Mouse (Mus musculus) myocyte (in vitro differentiated cells): Measurements from ENCODE around the gene Ccdc87.

Experiments
- CEBPB ChIP-seq: IDR thresholded peaks from 2 replicates; pipeline ENCODE4 v1.6.1; 2011; ENCODE audit warnings: mild to moderate bottlenecking, moderate library complexity; ENCODE audit not compliant: poor library complexity, insufficient read depth, severe bottlenecking
- E2F4 ChIP-seq: IDR thresholded peaks from one replicate; pipeline ENCODE4 v1.6.1; 2011; ENCODE audit warnings: mild to moderate bottlenecking, control low read depth, moderate library complexity; ENCODE audit not compliant: insufficient read depth
- MAX ChIP-seq: IDR thresholded peaks from one replicate; pipeline ENCODE4 v1.6.1; 2011; ENCODE audit warnings: low read depth, mild to moderate bottlenecking, control low read depth
- MYOD1 ChIP-seq, 3 experiments: IDR thresholded peaks; one replicate each; pipeline ENCODE4 v1.6.1; 2011; ENCODE audit warnings: control low read depth in 2 of 3, low read depth in 2 of 3, mild to moderate bottlenecking in 2 of 3, moderate library complexity in 1 of 3; ENCODE audit not compliant: insufficient read length in 2 of 3, control insufficient read depth in 1 of 3
- POLR2A ChIP-seq: IDR thresholded peaks from one replicate; pipeline ENCODE4 v1.6.1; 2011; ENCODE audit warnings: low read depth, mild to moderate bottlenecking, control low read depth, moderate library complexity; ENCODE audit not compliant: insufficient read length
- POLR2AphosphoS2 ChIP-seq: IDR thresholded peaks from one replicate; pipeline ENCODE4 v1.6.1; 2011; ENCODE audit warnings: low read depth, control low read depth; ENCODE audit not compliant: insufficient read length
- TCF12 ChIP-seq: IDR thresholded peaks from one replicate; pipeline ENCODE4 v1.6.1; 2011; ENCODE audit warnings: mild to moderate bottlenecking, control low read depth; ENCODE audit not compliant: poor library complexity, insufficient read depth, severe bottlenecking
- USF1 ChIP-seq: IDR thresholded peaks from one replicate; pipeline ENCODE4 v1.6.1; 2011; ENCODE audit warnings: low read depth, mild to moderate bottlenecking, control low read depth, moderate library complexity

- TF ChIP-seq POLR2A: no peak
- no peak for TF ChIP-seq E2F4
- no peak for TF ChIP-seq MAX
- TF ChIP-seq POLR2AphosphoS2: peak; percentile 33
- TF ChIP-seq TCF12: no peak
- no peak for TF ChIP-seq USF1
- no peak for TF ChIP-seq MYOD1 (IDR thresholded peaks at IDR 0.05; ENCODE audit: control insufficient read depth in 1 of 3, insufficient read length in 2 of 3, low read depth in 2 of 3)
- TF ChIP-seq CEBPB: no peak
Measured at GRCm38 (mm10) chr19:4811909-4812242, 27.3 kb upstream of the Ccdc87 start.
